Mouse (Mus musculus): ENCODE measurements around the gene Acbd6.

Acbd6 gene

GRCm38 (mm10) chr1:155558012-155558842, at the start of gene Acbd6:
Gene Acbd6 (plus strand): TSS chr1:155558120.
- peak; percentile 67 to 74 for DNase-seq (ENCODE audit: low spot score in 2 of 2)

GRCm38 (mm10) chr1:155510263-155510662, 47.7 kb upstream of the Acbd6 start:
- no peak for DNase-seq (ENCODE audit: low spot score in 2 of 2)

DNA sequence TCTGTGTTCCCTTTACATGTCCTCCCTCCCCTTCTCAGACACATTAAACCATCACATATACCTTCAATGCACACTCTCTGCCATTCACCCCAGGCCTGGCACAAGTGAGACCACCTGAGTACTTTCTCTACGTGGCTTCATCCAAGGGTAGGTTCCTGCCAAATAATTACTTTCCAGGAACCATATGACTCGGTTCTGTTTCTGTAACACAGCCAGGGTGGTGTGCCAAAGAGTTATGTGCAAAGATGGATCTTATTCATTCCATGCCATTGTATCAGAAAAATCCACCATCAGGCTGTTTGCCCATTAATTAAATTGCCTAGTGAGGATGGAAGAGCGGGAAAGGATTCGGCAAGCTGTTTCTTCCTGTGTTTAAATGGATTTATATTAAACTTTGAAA, 42.1 kb upstream of the Acbd6 start:
- DNase-seq (ENCODE audit: low spot score in 2 of 2) = no peak

DNA sequence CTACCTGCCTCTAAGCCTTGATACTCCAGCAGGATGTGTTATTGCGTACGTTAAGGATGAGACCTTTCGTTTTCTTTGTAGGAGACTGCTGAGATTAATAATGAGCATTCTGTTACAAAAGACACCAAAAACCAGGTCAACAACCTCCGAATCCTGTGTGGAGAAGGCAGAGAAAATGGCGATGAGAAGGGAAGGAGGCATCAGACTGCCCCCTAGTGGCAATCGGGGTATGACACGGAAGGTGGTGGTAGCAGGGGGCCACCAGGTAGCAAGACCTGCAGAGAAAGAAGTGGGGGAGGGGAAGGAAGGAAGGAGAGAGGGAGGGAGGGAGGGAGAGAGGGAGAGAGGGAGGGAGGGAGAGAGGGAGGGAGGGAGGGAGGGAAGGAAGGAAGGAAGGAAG, 41.3 kb upstream of the Acbd6 start:
- peak; percentile 22 to 68 for DNase-seq (ENCODE audit: low spot score in 2 of 2)

- no peak for DNase-seq (ENCODE audit: low spot score in 2 of 2)
These were observed 40.9 kb upstream of the Acbd6 start for GRCm38 (mm10) chr1:155517060-155517459.

- no peak for DNase-seq (ENCODE audit: low spot score in 2 of 2)
These were observed 37.6 kb upstream of the Acbd6 start for GRCm38 (mm10) chr1:155520285-155520684.

GRCm38 (mm10) chr1:155522493-155522892, 35.4 kb upstream of the Acbd6 start:
- no peak for DNase-seq (ENCODE audit: low spot score in 2 of 2)

DNA sequence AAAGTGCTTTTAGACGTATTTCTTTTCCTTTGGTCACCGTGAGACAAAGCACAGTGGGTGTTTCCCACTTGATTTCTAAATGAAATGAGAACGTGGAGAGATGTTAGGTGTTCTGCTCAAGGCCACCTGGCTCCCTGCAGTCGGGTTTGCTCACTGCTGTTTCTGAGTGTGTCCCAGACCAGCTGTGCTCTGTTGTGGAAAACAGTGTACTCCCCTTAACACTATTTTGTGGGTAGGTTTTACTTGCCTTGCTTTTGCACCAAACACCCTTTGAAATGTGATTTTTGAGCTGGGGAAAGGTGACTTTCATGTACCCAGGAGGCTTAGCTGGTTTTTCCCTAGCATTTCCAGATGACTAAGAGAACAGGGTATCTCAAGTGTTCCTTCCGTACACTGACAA, 31.7 kb upstream of the Acbd6 start:
- no peak for DNase-seq (ENCODE audit: low spot score in 2 of 2)

DNA sequence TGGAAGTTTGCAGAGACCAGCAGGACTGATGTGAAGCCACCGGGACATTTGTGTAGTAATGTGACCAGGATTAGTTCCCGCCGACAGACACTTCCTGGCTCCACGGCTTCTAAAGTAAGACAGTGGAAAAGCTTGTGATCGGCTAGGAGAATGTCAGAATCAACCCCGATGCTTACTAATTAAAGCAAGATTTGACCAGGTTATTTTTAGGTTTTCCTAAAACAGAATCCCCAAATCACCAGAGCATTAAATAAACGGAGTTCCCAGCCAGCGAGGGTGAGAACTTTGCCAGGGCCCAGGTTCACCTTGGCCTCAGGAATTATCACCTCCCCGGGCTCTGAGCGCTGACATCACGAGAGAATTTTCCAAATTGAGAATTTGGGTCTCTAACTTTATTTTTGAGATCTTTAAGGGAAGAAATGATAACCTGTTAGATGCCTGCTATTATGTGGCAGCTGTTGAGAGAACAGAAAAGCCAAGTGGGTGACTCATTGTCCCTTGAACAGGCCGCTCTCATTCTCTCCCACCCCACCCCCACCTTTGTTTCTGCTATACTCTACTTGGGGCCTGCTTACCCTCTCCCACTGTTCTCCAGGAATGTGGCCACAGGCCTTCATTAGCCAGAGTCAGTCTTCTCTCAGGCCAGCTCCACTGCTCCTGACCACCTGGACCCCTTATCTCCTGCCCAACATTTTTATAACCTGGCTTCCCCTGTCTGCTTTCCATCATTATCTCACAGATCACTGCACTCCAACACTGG, 30.7 kb upstream of the Acbd6 start:
- no peak for DNase-seq (ENCODE audit: low spot score in 2 of 2)

DNA sequence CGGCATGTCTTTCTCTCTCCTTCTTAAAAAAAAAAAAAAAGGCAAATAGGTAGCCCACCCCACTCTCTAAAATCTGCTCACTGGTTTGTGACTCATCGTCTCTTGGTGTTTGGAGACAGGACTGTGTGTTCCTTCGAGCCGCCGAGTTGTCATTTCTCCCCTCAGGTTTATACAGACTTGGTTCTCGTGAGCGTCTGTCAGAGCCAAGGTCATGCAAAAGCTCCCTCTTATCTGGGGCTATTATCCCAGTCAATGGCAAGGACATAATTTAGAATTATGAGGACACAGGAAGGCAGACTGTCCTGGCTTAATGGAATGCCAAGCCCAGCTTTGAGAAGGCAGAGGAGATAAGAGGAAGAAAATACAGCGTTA, 30.1 kb upstream of the Acbd6 start:
- DNase-seq (ENCODE audit: low spot score in 2 of 2) = no peak

GRCm38 (mm10) chr1:155528405-155529119, 29.4 kb upstream of the Acbd6 start:
- no peak for DNase-seq (ENCODE audit: low spot score in 2 of 2)

DNA sequence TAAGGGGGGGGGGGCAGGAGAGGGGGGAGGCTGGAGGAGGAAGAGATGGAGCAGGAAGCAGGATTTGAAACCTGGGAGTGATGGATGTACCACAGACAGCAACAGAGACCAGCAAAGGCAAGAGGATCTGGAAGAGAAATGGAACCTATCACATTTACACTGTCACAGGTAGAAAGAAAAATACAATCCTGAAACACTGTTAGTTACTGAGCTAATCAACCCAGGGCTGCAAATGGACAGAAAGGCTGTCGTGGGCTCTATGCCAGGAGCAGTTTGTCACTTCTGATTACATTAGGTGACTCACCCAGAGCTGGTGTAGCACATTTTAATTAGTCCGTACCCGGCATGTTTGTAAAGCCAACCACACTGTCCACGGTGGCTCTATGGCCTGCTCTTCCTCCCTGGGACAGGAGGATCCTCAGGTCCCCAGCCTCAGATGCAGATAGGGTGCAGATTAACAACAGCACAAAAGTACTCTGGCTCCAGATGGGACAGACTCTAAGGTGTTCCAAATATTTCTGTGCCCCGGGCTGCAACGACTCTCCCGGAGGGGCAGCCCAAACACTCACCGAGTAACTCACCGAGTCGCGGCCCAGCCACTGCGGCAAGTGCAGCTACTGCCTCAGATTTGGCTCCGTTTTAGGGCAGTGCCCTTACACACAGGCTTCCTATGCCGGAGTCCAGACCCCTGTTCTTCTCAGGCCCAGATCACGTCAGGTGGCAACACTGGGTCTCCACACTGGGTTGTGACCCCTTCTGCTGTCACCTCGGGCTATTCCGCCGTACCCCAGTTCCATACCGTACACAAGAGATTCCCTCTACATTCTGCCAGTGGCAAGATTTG, 28.6 kb upstream of the Acbd6 start:
- no peak for DNase-seq (ENCODE audit: low spot score in 2 of 2)

DNA sequence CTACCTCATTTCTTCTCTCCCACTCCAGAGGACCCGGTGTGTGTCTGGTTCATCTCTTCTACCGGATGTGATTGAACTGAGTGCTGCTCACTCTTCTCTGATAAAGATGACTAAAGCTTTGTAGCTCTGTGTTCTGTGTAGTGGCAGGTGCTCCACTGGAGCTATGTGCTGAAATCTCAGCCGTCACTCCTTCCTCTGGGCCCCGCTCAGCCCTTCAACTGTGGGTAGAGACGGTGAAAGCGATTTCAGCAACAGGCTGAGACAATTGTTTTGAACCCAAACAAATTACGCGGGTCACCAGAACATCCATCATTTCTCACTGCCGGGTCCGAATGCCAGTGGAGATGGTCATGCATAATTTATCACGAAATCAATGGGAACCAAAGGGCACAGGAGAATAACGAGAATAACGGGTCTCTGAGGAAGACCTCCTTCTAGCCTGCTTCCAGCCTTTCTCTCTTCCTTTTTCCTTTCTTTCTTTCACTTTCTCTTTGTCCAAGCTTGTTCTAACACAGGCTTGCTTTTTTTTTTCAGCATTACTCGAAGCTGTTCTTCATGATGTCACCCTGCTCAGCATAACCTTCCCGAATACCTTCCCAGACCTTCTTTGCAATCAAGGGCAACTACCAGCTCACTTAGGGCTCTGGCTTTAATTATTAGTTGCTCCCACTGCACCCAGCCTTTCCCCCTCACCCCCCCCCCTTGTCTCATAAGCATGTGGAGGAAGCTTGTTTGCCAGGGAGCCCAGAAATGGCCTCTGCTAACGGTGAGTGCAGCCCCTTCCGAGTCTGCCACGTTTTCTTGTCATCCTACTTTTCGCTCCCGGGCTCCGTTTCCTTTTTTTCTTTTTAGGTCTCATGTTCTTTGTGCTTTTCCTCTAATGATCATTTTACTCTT, 27.1 kb upstream of the Acbd6 start:
- no peak for DNase-seq (ENCODE audit: low spot score in 2 of 2)

DNA sequence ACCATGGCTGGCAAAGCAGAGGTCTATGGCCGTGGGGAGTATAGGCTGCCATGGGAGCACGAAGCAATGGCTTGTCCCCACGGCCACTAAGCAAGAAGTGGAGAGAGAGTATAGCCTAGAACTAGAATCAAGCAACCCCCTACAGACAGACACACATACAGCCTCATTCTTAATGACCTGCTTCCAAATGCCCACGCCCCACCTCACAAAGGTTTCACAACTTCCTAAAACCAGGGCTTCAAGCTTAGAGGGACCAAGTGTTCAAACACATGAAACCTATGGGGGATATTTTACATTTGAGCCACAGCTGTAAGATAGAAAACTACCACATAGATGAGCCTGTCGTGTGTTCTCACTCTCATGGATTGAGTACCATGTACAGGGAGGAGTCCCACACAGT, 25.5 kb upstream of the Acbd6 start:
- DNase-seq (ENCODE audit: low spot score in 2 of 2) = no peak

- DNase-seq (ENCODE audit: low spot score in 2 of 2) = no peak
These were observed 24.9 kb upstream of the Acbd6 start for GRCm38 (mm10) chr1:155532833-155533688.

DNA sequence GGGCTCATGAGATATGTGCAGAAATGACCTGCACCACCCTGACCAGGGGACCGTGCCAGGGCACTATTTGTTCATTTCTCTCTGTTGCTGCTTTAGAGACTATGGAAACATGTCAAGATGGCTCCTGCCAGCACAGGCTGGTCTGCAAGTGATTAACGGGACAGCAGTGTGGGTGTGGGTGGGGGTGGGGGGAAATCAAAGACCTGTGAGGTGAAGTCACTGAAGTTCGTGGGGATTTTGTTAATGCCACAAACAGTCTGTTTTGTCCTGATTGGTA, 24.3 kb upstream of the Acbd6 start:
- no peak for DNase-seq (ENCODE audit: low spot score in 2 of 2)

DNA sequence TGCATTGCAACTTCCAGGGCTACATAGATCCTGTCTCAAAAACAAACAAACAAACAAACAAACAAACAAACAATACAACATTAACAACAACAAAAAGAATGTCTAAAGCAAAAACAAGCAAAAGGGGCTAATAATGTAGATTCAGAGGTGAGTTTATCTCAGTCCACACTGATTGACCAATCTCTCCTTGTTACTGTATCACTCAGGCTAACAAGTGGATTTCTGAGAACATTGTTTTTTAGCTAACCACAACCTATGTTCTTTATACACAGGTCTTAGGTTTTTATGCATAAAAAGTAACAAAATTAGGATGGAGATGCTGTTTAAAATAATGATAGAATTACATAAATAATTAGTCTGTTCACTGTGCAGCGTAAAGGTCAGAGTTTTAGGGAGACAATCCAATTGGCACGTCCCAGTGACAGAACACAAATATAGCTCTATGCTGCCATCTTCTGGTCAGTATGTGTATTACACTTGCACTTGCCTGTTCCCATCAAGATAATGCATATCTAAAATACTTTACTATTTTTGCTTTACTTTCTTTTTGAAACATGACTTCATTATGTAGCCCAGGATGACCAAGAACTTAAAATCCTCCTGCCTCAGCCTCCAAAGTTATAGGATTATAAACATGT, 20.8 kb upstream of the Acbd6 start:
- peak in 1 of 2 experiments; percentile 63 for DNase-seq (ENCODE audit: low spot score in 2 of 2)

GRCm38 (mm10) chr1:155538006-155538405, 19.9 kb upstream of the Acbd6 start:
- DNase-seq (ENCODE audit: low spot score in 2 of 2) = no peak

DNA sequence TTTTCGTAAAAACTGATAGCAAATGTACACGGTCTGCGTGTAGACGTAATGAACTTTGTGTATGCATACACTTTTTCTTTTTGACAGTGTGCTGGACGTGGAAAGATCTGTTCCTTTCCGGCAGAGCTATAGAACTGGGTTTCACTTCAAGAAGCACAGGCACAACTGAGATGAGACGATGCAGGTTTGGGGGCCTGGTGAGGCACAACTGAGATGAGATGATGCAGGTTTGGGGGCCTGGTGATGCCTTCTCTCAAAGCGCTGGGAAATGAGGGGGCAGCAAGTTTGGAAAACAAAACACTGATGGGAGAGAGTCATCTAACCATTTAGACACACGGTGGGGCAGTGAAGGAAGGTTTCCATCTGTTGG, 293 bp upstream of the Acbd6 start:
- DNase-seq (ENCODE audit: low spot score in 2 of 2) = no peak

Measured in thymus, postnatal 10 days (tissue).